Mouse (Mus musculus) hindbrain, embryonic 14.5 days (tissue): Measurements from ENCODE around the gene Atp5j. TPM values are rescaled to one million over a fixed set of nuclear protein-coding genes. Genes with fewer than 3 reads are reported as not detected.

Source experiments
- polyA plus RNA-seq: library from polyadenylated mRNA; unstranded; fragments of >200 nt; fragmentation: Nextera tagmentation; extraction: Ambion mirVana; gene quantifications from 2 replicates; pipeline ENCODE4 v1.2.1, GENCODE M21; 2014

Gene Atp5j
- polyA plus RNA-seq, 1 experiment from 2014 or later = 881 TPM

Other genes with a start within 250 kb of the Atp5j start
- 38.0 and 38.1 TPM in 2 replicates for gene Mrpl39, start 99.9 kb downstream of the Atp5j start, polyA plus RNA-seq
- gene Jam2, start 61.5 kb downstream of the Atp5j start, polyA plus RNA-seq = 33.9 and 34.0 TPM in 2 replicates
- gene Gabpa, start 700 bp downstream of the Atp5j start, polyA plus RNA-seq = 20.3 and 21.8 TPM in 2 replicates